Mouse (Mus musculus) heart, postnatal 4 days (tissue): ENCODE measurements around the gene Atp6v1g1. TPM values are rescaled to one million over a fixed set of nuclear protein-coding genes. Genes with fewer than 3 reads are reported as not detected.

Experiments used
- DNase-seq: peaks from one replicate; pipeline ENCODE4 v3.0.0; 2021
- total RNA-seq, 2 experiments: library from RNA; stranded (reverse); gene quantifications; 2 replicates each; pipeline ENCODE4 v1.2.3; 2021

Atp6v1g1 gene
- 100 to 1,000 TPM; 158 to 159 TPM for total RNA-seq

GRCm38 (mm10) chr4:63544494-63545230 is at the start of gene Atp6v1g1:
Gene Atp6v1g1 (plus strand): TSS chr4:63544772.
- DNase-seq: peak; percentile 97

GRCm38 (mm10) chr4:63494967-63495914 is 49.3 kb upstream of the Atp6v1g1 start:
- peak; percentile 62 for DNase-seq

GRCm38 (mm10) chr4:63495915-63496278 is 48.7 kb upstream of the Atp6v1g1 start, which contains the start of gene Whrn:
Gene Whrn (minus strand): TSS chr4:63495991.
- DNase-seq: peak; percentile 82

GRCm38 (mm10) chr4:63496312-63496711 is 48.3 kb upstream of the Atp6v1g1 start:
- no peak for DNase-seq

- DNase-seq: no peak
These were observed 46.2 kb upstream of the Atp6v1g1 start for GRCm38 (mm10) chr4:63498346-63498745.

GRCm38 (mm10) chr4:63501050-63501449 is 43.5 kb upstream of the Atp6v1g1 start:
- DNase-seq: no peak

- DNase-seq: no peak
These were observed 40.6 kb upstream of the Atp6v1g1 start for GRCm38 (mm10) chr4:63503949-63504348.

GRCm38 (mm10) chr4:63507478-63507877 is 37.1 kb upstream of the Atp6v1g1 start:
- no peak for DNase-seq

- peak; percentile 86 for DNase-seq
These were observed 36.3 kb upstream of the Atp6v1g1 start for GRCm38 (mm10) chr4:63508232-63508631.

- DNase-seq: no peak
These were observed 31.7 kb upstream of the Atp6v1g1 start for GRCm38 (mm10) chr4:63512921-63513320.

GRCm38 (mm10) chr4:63514454-63514984 is 30.1 kb upstream of the Atp6v1g1 start:
- DNase-seq: no peak

GRCm38 (mm10) chr4:63515021-63515420 is 29.6 kb upstream of the Atp6v1g1 start:
- DNase-seq: no peak

- DNase-seq: no peak
These were observed 22.7 kb upstream of the Atp6v1g1 start for GRCm38 (mm10) chr4:63521813-63522419.

GRCm38 (mm10) chr4:63525514-63525913 is 19.1 kb upstream of the Atp6v1g1 start:
- no peak for DNase-seq

- DNase-seq: no peak
These were observed 15.6 kb upstream of the Atp6v1g1 start for GRCm38 (mm10) chr4:63528946-63529345.

- DNase-seq: no peak
These were observed 14.2 kb upstream of the Atp6v1g1 start for GRCm38 (mm10) chr4:63530409-63530808.

- no peak for DNase-seq
These were observed 7.0 kb upstream of the Atp6v1g1 start for GRCm38 (mm10) chr4:63537602-63538001.

- DNase-seq: peak; percentile 66
These were observed 2.4 kb upstream of the Atp6v1g1 start for GRCm38 (mm10) chr4:63542209-63542608.

GRCm38 (mm10) chr4:63543746-63544493 is 652 bp upstream of the Atp6v1g1 start:
- peak; percentile 26 for DNase-seq

GRCm38 (mm10) chr4:63545231-63545958 is 823 bp downstream of the Atp6v1g1 start:
- no peak for DNase-seq

GRCm38 (mm10) chr4:63546441-63547055 is 2.0 kb downstream of the Atp6v1g1 start:
- DNase-seq: no peak
